Mouse (Mus musculus): Measurements from ENCODE around the gene Bbc3. TPM values are rescaled to one million over a fixed set of nuclear protein-coding genes. Genes with fewer than 3 reads are reported as not detected.

Gene Bbc3
- total RNA-seq, 2 experiments from 2014 or later: 9.1 to 9.7 TPM

Other genes starting within 250 kb of the Bbc3 start
- gene Zfp541, start 246.6 kb upstream of the Bbc3 start, total RNA-seq (2021): under 1 TPM in 1 of 2 experiments, not detected in 1; 0.05 TPM
- 100 to 1,000 TPM; 141 to 153 TPM for gene Napa, start 209.9 kb upstream of the Bbc3 start, total RNA-seq (2021)
- 10 to 100 TPM; 11.7 to 13.9 TPM for gene Kptn, start 188.5 kb upstream of the Bbc3 start, total RNA-seq (2021)
- gene Slc8a2, start 178.6 kb upstream of the Bbc3 start, total RNA-seq (2021): 1 to 10 TPM in 1 of 2 experiments, under 1 TPM in 1; 0.54 to 1.1 TPM
- gene Meis3, start 133.3 kb upstream of the Bbc3 start, total RNA-seq (2021): 10 to 100 TPM in 1 of 2 experiments, 1 to 10 TPM in 1; 9.5 to 11.7 TPM
- 10 to 100 TPM in 1 of 2 experiments, 1 to 10 TPM in 1; 9.3 to 10.5 TPM for gene Dhx34, start 86.4 kb upstream of the Bbc3 start, total RNA-seq (2021)
- under 1 TPM; 0.08 to 0.17 TPM for gene C5ar2, start 64.2 kb upstream of the Bbc3 start, total RNA-seq (2021)
- gene C5ar1, start 48.9 kb upstream of the Bbc3 start, total RNA-seq (2021): 1 to 10 TPM; 6.1 to 8.8 TPM
- 10 to 100 TPM; 13.8 to 18.8 TPM for gene Inafm1, start 34.8 kb upstream of the Bbc3 start, total RNA-seq (2021)
- gene Ccdc9, start 21.6 kb upstream of the Bbc3 start, total RNA-seq (2021): 10 to 100 TPM; 45.5 to 59.0 TPM
- gene Sae1, start 79.4 kb downstream of the Bbc3 start, total RNA-seq (2021): 10 to 100 TPM; 76.3 to 77.6 TPM
- gene Zc3h4, start 92.5 kb downstream of the Bbc3 start, total RNA-seq (2021): 10 to 100 TPM; 49.3 to 51.8 TPM
- 10 to 100 TPM; 21.1 to 27.2 TPM for gene Tmem160, start 144.4 kb downstream of the Bbc3 start, total RNA-seq (2021)
- gene Npas1, start 169.3 kb downstream of the Bbc3 start, total RNA-seq (2021): not detected

All from gastrocnemius, postnatal 4 days (tissue).